Mouse (Mus musculus) spleen, embryonic (tissue): ENCODE results near the gene Akp3.

ENCODE experiments used
- CTCF ChIA-PET: fragments of 350-600 bp; sonication (Branson Sonifier 250); formaldehyde crosslinking; loops from one replicate; lab custom pipeline; 2022; lab: Charles Lee

The Akp3 gene

DNA sequence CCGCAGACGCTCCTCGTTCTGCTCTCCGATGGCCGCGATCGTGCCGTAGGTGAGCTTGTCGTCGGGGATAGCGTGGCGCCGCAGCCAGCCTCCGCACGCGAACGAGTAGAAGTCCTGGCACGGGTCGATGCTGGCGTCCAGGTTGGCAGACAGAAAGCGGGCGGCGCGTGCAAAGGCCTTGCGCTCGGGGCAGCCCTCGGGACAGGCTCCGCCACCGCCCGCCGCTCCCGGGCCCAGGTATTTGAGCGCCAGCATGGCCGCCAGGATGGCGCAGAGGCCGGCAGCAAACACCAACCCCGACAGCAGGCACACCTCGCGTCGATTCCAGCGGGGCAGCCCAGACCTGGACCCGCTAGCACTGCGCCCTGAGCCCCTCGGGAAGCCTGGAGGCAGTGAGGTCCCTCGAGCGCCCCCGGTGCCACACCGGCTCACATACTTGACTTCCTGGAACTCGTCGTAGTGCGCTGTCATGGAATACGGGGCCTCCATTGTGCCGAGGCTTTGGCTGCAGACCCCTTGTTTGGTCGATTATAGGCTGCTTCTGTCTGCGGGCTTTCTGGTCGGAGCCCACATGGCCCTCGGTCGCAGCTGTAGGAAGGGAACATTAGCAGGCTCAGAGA, 29.8 kb downstream of the Akp3 start:
- CTCF ChIA-PET, result no interaction called here

DNA sequence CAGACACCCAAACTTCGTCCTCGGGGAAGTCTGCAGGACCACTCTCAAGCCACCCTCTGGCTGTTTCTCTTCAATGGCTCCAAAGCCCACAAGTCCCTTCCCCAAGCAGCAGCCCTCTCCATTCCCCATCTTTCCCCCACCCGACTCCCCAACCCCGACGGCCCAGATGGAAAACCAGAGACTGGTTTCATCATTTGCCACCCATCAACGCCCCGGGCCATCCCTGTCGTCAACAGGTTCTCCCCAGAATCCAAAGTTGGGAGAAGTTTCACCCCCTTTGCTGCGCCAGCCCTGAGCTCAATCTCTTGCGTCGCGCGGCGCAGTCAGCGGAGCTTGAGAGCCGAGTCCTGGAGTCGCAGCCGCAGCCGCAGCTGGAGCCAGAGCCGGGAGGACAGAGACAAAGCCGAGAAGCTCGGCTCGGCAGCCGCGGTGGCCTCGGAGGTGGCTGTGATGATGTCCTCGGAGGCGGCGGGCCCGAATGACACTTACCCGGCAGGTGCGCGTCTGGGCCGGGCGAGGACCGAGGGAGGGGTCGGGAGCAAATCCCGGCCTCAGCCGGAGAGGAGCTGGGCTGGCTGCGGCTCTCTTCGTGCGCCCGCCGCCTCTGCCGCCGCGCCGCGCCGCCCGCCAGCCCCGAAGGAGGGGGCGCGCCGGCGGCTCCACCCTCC, 30.9 kb downstream of the Akp3 start:
- CTCF ChIA-PET, result no interaction called here

DNA sequence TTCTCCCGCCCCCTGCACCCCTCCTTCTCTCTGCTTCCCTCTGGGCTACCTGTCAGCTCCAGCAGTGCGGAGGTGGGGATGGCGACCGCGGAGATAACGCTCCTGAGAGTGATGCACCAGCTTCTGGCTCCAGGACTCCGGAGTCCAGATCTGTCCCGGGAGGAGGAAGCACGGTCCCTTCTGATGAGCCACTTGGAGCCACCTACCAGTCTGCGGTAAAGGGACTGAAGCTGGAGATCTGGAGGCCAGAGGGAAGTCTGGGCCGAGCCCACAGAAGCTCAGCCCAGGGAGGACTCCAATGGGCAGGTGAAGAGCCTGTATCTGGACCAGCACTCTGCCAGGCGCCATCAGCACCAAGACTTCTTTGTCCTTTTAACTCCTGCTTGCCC, 31.4 kb downstream of the Akp3 start, which contains the start of gene Ecel1:
TSS of gene Ecel1 (minus strand) at position 323 of the 389 bp plus-strand sequence.
- CTCF ChIA-PET, result no interaction called here

DNA sequence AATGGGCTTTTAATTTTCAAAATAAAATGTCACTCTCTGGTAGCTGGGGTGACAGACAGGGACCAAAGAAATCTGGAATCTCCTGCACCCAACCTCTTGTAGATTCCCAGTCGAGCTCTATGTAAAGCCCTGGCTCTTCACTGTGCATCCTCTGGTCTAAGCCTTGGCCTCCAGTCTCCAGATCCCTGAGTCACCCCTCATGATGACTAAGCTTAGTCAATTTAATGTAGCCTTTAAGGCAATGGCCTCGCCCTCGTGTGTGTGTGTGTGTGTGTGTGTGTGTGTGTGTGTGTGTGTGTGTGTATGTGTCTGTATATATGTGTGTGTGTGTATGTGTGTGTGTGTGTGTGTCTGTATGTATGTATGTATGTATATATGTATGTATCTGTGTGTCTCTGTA, 34.6 kb downstream of the Akp3 start:
- CTCF ChIA-PET, result no interaction called here

DNA sequence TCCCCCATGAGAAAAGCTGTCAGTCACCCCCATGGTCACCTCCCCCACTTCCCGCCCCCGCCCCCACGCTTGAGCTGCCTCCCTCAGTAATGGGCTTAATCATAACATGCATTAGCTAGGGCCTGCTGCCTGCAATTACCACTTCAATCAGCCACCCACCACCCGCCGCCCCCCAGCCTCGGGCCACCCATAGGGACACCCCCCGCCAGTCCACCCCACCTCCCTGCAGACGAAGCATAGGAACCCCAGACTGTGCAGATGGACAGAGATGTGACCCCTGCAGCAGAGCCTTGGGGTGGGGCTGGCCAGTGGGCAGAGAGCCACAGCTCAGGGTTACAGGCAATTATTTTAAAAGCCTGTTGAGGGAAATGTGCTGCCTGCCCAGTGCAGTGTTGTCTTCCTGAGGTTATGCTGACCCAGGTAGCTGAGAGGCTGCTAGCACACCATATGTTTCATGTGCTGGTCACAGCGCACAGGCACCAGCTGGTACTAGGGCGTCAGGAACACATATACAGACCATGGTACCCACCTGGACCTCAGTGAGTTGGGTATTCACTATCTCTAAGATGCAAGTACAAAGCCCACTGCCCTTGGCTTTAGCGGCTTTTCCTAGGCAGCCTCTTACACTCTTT, 39.5 kb downstream of the Akp3 start:
- CTCF ChIA-PET, result no interaction called here

DNA sequence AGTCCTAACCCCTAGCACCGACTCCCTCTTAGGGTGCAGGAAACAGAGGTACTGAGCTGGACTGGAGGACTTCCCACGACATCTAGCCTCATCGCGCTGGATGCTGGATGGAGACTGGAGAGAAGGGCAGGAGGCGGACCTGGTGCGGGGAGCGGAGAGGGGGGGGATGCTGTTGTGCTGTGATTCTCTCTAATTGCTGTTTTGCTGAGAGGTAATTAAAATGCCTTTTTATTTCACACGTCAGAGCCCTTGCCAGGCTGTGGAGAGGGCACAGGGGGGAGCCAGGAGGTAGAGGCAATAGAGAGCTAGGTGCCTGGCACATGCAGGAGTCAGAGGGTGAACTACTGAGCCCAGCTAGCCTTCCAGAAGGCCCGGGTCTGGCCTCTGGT, 40.0 kb downstream of the Akp3 start:
- CTCF ChIA-PET, result no interaction called here

DNA sequence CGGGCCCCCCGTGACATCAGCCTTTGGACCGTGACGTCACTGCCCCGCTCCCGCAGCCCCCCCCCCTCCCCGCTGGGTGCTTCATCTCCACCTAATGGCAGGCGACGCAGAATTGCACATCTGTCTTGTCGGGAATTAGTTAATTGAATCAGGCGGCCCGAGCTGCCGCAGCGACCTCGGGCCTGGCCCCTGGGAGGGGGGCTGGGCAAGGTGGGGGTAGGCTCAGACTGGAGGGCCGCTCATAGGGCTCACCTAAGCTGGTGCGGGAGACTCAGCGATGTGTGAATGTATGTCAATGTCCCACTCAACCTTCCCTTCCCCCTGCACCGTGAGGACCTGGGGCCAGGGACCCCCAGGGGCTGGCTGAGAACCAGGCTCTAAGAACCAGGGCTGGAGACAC, 45.7 kb downstream of the Akp3 start:
- CTCF ChIA-PET, result interaction anchor here (0.7 kb wide), 1 partner anchor 520 kb away, joined by 6 read pairs; no protein-coding TSS in a partner anchor

DNA sequence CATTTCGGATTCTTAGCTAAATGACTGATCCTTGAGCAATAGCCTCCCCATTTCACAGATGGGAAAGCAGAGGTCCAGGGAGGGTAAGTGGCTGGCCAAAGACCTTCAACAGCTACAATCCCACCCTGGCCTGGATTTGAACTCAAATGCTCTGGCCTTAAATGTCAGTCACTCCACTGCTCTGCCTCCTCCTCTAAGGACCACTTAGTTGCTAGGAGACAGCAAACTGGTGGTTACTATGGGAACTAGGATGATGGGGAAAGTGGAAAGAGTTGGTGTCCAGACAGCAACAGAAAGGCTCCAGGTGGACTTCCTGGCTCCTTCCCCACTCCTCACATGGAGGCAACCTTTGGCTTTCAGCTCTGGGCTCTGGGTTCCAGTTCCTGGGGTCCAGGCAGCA, 46.5 kb downstream of the Akp3 start:
- CTCF ChIA-PET, result no interaction called here

DNA sequence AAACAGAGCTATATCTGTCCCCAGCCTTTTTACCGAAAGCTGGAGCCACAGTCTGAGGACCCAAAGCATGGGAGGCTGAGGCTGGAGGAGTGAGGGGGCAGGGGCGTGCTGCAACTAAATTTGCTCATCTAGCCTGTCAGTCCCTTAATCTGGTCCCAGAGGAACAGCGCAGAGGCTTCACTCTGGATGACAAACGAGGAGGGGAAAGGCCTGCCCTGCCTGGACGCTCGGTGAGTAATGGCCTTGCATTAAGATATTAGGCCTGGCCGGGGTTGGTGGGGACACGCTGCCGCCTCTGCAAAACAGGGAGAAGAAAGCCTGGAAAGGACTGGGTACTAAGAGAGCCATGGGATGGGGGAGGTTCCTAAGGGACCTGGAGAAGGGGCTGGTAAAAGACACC, 47.5 kb downstream of the Akp3 start:
- CTCF ChIA-PET, result no interaction called here

DNA sequence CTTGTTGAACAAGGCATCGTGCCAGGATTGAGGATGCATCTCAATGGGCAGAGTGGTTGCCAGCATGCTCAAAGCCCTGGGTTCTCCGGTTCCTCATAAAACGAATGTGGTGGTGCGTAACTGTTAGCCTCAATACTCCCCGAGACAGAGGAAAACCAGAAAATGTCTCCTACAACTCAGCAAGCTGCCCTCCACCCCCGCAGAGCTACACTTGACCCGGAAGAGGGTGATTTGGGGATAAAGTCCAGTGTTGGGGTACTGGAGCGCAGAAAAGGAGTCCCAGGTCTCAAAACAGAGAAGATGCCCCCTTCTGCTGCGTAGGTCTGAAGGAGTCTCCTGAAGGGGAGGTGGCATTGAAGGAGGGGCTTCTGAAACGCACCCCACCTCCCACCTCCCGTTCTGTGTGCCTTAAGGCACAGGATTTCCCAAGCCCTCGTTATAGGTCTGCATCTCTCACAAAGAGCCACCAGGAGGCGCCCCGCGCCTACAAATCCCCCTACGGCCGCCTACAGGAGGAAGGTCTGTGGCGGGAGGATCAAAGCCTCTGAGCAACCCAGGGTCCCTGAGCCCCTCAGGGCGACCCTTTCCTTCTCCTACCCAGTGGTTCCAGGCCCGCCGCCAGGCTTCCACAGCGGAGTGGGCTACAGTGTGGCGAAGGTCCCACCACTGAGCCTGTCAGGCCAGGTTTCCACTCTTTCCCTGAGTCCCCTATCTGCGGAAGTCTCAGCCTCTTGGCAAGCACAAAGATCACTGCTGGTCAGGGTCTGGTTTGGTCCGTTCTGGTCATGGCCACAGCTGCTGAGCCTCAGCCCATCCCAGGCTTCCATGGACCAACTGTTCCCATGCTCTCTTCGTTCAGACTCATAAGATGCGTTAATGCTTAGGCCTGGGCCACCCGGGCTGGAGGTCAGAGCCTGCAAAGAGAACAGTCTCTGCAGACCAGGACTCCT, 49.5 kb downstream of the Akp3 start:
- CTCF ChIA-PET, result interaction anchor here (0.7 to 0.8 kb wide), 2 partner anchors 13 to 28 kb away, joined by 4 read pairs; no protein-coding TSS in a partner anchor

DNA sequence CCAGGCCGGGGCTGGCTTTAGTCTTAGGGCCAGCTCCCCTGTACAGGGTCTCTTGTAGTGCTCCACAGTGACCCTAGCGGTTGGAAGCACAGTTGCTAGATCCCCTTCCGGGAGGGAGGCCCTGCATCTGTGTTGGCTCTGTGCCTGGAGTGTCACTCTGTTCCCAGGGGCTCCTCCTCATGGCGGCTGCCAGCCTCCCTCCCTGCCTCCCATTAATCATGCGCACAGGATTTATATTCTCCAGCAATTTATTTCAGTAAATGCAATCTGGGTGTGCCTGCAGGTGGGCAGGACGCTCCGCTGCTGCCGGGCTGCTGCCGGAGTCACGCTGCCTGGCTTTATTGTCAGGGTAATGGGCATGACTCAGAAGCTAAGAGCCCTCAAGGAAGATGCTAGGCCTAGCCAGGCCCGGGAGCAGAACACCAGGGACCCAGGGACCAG, 51.1 kb downstream of the Akp3 start:
- CTCF ChIA-PET, result no interaction called here
